Mouse (Mus musculus) stomach, embryonic 16.5 days (tissue): ENCODE results near the gene Clrn1. TPM values are rescaled to one million over a fixed set of nuclear protein-coding genes. Genes with fewer than 3 reads are reported as not detected.

Experiments
- ATAC-seq: fragments of 200-750 bp; cut with Nextera tagmentation; 2 replicates; pipeline ENCODE4 v1.8.0; 2017; ENCODE audit warnings: moderate number of reproducible peaks, moderate TSS enrichment; ENCODE audit not compliant: insufficient read depth, low FRiP score
- H3K27ac ChIP-seq: fragments of 300-500 bp; sonication (generic); 2 replicates; pipeline ENCODE4 v1.5.1; 2014; ENCODE audit warnings: low read length
- H3K27me3 ChIP-seq: fragments of 300-500 bp; sonication (generic); 2 replicates; pipeline ENCODE4 v1.6.1; 2014; ENCODE audit warnings: low read length, control low read depth, mixed read lengths; ENCODE audit not compliant: control insufficient read depth, insufficient read depth
- H3K36me3 ChIP-seq: fragments of 300-500 bp; sonication (generic); 2 replicates; pipeline ENCODE4 v1.6.1; 2014; ENCODE audit warnings: low read length; ENCODE audit not compliant: control insufficient read depth, insufficient read depth
- H3K4me1 ChIP-seq: fragments of 300-500 bp; sonication (generic); 2 replicates; pipeline ENCODE4 v1.6.1; 2014; ENCODE audit warnings: low read length, control low read depth, mixed read lengths; ENCODE audit not compliant: control insufficient read depth, insufficient read depth
- H3K4me2 ChIP-seq: fragments of 300-500 bp; sonication (generic); 2 replicates; pipeline ENCODE4 v1.6.1; 2014; ENCODE audit warnings: low read depth, low read length, mixed read lengths
- H3K4me3 ChIP-seq: fragments of 300-500 bp; sonication (generic); replicated peaks from 2 replicates; pipeline ENCODE4 v1.5.1; 2014; ENCODE audit warnings: mild to moderate bottlenecking, low read length
- H3K9ac ChIP-seq: fragments of 300-500 bp; sonication (generic); 2 replicates; pipeline ENCODE4 v1.6.1; 2014; ENCODE audit warnings: low read length
- H3K9me3 ChIP-seq: fragments of 300-500 bp; sonication (generic); replicated peaks from 2 replicates; pipeline ENCODE4 v1.6.1; 2016; ENCODE audit warnings: low read length, control low read depth; ENCODE audit not compliant: control insufficient read depth
- WGBS: fragments of 180-500 bp; shearing (Covaris S2); extraction: QIAGEN DNeasy Blood & Tissue Kit; methylation state at CpG from one replicate; pipeline ENCODE4 v1.1.7; 2014; 5-methylcytosine and 5-hydroxymethylcytosine counted together
- polyA plus RNA-seq: library from polyadenylated mRNA; unstranded; fragments of >200 nt; fragmentation: Nextera tagmentation; extraction: Ambion mirVana; gene quantifications from 2 replicates; pipeline ENCODE4 v1.2.1, GENCODE M21; 2015

Gene Clrn1
- polyA plus RNA-seq, result not detected in 2 replicates

DNA sequence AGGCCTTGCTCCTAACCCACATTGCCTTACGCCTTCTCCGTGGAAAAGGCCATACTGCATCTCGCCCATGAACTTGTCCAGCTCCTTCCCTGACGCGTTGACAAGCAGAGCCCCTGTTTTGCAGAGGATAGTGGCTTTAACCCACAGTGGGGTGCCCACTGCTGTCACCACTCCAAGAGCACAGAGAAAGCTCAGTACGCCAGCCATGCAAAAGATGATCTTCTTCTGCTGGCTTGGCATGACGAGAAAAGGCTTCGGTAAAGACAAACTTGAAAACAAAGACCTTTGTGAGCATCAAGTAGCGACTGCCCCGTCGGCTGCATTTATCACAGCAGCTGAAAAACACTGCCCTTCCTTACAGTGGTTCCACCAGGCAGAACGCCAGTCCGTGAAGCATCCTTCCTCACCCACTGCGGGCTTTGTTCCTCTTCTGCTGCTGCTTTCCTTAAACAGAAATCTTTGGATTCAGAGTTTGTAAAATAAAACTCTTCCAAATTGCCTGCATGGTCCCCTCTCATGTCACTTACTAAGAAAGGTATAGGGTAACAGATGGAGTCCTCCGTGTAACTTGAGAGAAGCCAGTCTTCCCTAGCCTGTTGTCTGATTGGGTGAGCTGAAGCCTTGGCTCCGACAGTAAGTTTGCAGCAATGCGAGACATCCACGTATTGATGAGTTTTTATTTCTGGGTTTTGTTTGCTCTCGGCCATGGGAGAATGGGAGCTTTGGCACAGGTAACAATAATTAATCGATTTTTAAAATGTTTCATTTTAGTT is at the start of gene Clrn1:
Clrn1 (minus strand) TSS at position 540 of the 773 bp plus-strand sequence.
- ATAC-seq, result no peak
- WGBS, result 74% methylated on average over 20 of the region's 20 CpGs
- no peaks in the 10 kb centered on the region for H3K9me3 ChIP-seq
- H3K27me3 ChIP-seq, result no peaks in the 10 kb centered on the region
- H3K36me3 ChIP-seq, result no peaks in the 10 kb centered on the region
- H3K4me3 ChIP-seq, result no peak within 1 kb of the TSS
- H3K27ac ChIP-seq, result no peak within 1 kb of the TSS
- H3K4me1 ChIP-seq, result no peaks in the 10 kb centered on the region
- H3K9ac ChIP-seq, result no peak within 1 kb of the TSS
- no peak within 1 kb of the TSS for H3K4me2 ChIP-seq

DNA sequence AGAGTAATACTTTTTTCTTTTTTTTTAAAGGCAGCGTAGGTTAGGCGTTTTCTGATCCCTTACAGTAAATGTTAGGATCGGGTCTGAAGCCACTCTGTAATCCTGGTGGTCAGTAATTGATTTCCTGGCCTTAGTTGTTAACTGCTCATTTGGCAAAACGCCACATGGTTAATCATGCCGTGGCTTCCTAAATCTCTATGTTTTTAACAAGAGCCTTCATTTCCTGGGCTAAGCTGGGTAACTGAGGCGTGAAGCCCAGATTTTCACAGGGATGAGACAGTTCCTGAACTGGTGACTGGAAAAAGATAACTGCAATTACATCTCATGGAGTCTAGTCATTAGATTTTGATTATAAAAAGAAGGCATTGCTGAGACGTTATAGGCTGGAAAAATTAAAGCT is 38.9 kb upstream of the Clrn1 start:
- 52% methylated on average over 7 of the region's 7 CpGs for WGBS
- ATAC-seq, result no peak

DNA sequence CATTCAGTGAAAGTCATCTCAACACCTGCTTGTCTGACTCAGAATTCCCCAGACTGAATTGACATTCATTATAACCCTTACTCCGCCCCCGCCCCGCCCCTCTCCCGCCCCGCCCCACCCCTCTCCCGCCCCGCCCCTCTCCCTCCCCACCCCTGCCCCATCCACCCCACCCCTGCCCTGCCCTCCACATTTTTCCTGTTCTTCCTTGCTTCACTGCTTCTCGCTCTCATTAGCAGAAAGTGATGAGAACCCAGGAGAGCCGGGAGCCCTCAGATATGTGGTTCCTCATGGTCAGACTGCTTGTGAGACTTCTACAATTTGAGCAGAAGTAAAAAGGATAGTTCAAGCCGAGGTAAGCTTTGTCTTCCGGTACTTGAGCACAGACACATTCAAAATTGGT is 38.0 kb upstream of the Clrn1 start:
- no peak overlapping the region for H3K27ac ChIP-seq
- no peaks in the 10 kb centered on the region for H3K4me1 ChIP-seq
- no peak overlapping the region for H3K4me3 ChIP-seq
- no peak overlapping the region for H3K4me2 ChIP-seq
- H3K27me3 ChIP-seq, result no peaks in the 10 kb centered on the region
- no peaks in the 10 kb centered on the region for H3K9me3 ChIP-seq
- no peak for ATAC-seq
- 62% methylated on average over 9 of the region's 11 CpGs for WGBS
- H3K9ac ChIP-seq, result no peak overlapping the region
- no peaks in the 10 kb centered on the region for H3K36me3 ChIP-seq

More for the DNA sequence above, 38.9 kb upstream of the Clrn1 start:
- no peak overlapping the region for H3K27ac ChIP-seq
- H3K27me3 ChIP-seq, result no peaks in the 10 kb centered on the region
- no peaks in the 10 kb centered on the region for H3K36me3 ChIP-seq
- H3K4me2 ChIP-seq, result no peak overlapping the region
- no peak overlapping the region for H3K4me3 ChIP-seq
- no peak overlapping the region for H3K9ac ChIP-seq
- H3K9me3 ChIP-seq, result no peaks in the 10 kb centered on the region
- H3K4me1 ChIP-seq, result no peaks in the 10 kb centered on the region

DNA sequence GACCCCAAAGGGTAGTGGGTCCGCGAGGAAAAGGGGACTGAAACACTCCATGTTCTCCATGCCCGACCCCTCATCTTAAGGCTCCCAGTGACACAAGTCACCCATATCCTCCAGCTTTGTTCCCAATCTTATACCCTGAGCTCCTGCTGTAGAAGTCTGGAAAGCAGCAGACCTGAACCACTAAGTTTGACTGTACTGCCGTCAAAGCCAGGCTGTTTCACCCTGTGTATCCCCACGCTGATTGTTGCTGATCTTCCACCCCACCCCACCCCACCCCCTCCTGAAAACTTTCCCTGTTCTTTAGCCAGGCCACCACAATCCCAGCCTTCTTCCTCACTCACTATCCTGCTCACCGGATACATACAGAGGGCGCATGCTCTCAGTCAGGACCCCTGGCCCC is 37.5 kb upstream of the Clrn1 start:
- H3K4me1 ChIP-seq, result no peaks in the 10 kb centered on the region
- ATAC-seq, result no peak
- no peaks in the 10 kb centered on the region for H3K27me3 ChIP-seq
- H3K36me3 ChIP-seq, result no peaks in the 10 kb centered on the region
- H3K27ac ChIP-seq, result no peak overlapping the region
- H3K4me3 ChIP-seq, result no peak overlapping the region
- no peak overlapping the region for H3K4me2 ChIP-seq
- no peaks in the 10 kb centered on the region for H3K9me3 ChIP-seq
- H3K9ac ChIP-seq, result no peak overlapping the region
- 84% methylated on average over 7 of the region's 7 CpGs for WGBS

DNA sequence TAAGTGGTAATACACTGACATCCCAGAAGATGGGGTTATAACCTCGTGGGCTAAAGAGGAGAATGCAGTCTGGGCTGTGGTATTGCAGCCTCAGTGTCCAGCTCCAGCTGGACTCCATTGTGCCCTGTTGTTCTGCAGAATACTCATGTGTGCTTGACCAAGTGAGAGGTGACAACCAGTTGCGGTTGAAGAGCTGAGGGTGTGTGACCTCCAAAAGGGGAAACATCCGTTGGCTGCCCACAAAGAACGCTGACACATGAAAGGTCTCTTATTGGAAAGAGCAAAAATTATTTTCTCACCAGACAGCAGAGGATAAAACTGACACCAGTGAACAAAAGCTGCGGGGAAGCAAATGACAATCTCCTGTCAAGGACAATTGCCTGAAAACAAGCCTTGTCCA is 36.2 kb upstream of the Clrn1 start:
- ATAC-seq, result no peak
- no peaks in the 10 kb centered on the region for H3K9me3 ChIP-seq
- H3K9ac ChIP-seq, result no peak overlapping the region
- no peak overlapping the region for H3K27ac ChIP-seq
- 76% methylated on average over 5 of the region's 5 CpGs for WGBS
- H3K36me3 ChIP-seq, result no peaks in the 10 kb centered on the region
- H3K4me3 ChIP-seq, result no peak overlapping the region
- no peak overlapping the region for H3K4me2 ChIP-seq
- no peaks in the 10 kb centered on the region for H3K27me3 ChIP-seq
- H3K4me1 ChIP-seq, result no peaks in the 10 kb centered on the region

- Histone ChIP-seq H3K9ac (no peak overlapping the region), H3K27ac (no peak overlapping the region), H3K4me2 (no peak overlapping the region), H3K36me3 (no peaks in the 10 kb centered on the region), H3K4me3 (no peak overlapping the region), H3K27me3 (no peaks in the 10 kb centered on the region), H3K9me3 (no peaks in the 10 kb centered on the region), H3K4me1 (no peaks in the 10 kb centered on the region)
- ATAC-seq, result no peak
- 89% methylated on average over 2 of the region's 2 CpGs for WGBS
Observed at GRCm38 (mm10) chr3:58904656-58905055, 19.5 kb upstream of the Clrn1 start.

DNA sequence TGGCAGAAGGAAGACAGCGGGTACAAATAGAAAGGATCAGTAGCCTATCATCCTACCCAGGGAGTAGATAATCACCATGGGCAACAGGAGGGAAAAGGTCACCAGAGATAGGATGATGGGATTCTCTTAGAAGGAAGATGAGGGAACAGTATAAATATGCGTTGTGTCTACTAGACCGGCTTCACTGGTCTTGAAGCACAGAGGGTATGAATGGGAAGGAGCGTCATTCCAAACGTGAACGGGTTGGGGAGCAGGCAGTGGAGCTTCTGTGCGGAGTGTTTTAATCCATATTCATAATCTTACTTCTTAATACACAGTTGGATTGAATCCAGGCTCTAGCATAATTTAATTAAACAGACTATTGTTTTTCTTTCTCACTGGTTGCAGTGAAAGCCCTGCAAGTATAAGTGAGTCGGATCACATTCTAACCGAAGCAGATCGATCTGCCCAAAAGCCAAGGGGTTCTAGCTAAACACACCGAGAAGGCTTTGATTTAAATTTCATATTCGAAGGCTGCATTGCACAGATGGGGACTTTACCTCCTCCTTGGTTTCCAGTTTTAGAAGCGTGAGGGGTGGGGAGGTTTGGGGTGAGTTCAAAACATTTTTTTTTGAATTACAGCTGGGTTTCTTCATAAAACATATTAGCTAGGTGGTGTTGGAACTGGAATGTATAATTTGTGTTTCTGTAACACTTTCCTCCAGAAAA is 17.1 kb upstream of the Clrn1 start:
- Histone ChIP-seq H3K4me3 (no peak overlapping the region), H3K9ac (no peak overlapping the region), H3K27ac (no peak overlapping the region), H3K36me3 (no peaks in the 10 kb centered on the region), H3K4me1 (no peaks in the 10 kb centered on the region), H3K9me3 (no peaks in the 10 kb centered on the region), H3K27me3 (no peaks in the 10 kb centered on the region), H3K4me2 (no peak overlapping the region)
- no peak for ATAC-seq
- WGBS, result 78% methylated on average over 13 of the region's 13 CpGs

DNA sequence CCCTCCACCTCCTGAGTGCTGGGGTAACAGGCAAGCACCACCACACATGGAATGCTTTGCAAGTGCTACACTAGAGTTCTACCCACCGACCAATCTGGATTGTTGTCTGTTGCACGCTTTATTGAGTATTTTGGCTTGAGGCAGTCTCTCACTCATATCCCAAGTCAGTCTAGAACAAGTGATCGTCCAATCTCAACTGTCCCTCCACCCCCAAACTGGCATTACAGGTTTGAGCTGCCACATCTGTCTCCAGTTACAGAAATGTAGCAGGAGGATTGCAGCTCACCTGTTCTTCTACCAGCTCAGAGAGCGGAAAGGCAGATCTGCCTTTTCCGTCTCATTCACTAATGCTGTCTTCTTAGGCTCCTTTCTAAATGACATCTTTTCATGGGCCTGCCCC is 10.0 kb upstream of the Clrn1 start:
- Histone ChIP-seq H3K27me3 (no peaks in the 10 kb centered on the region), H3K9me3 (no peaks in the 10 kb centered on the region), H3K4me3 (no peak overlapping the region), H3K27ac (no peak overlapping the region), H3K4me1 (no peaks in the 10 kb centered on the region), H3K9ac (no peak overlapping the region), H3K4me2 (no peak overlapping the region), H3K36me3 (no peaks in the 10 kb centered on the region)
- ATAC-seq, result no peak
- 89% methylated on average over 5 of the region's 5 CpGs for WGBS

- Histone ChIP-seq H3K4me2 (no peak overlapping the region), H3K9ac (no peak overlapping the region)
- 83% methylated on average over 3 of the region's 3 CpGs for WGBS
Observed at GRCm38 (mm10) chr3:58894529-58894928, 9.4 kb upstream of the Clrn1 start.

More at GRCm38 (mm10) chr3:58894529-58894928, 9.4 kb upstream of the Clrn1 start:
- H3K4me3 ChIP-seq, result no peak overlapping the region
- no peak overlapping the region for H3K27ac ChIP-seq
- no peak for ATAC-seq
- H3K36me3 ChIP-seq, result no peaks in the 10 kb centered on the region
- H3K9me3 ChIP-seq, result no peaks in the 10 kb centered on the region
- no peaks in the 10 kb centered on the region for H3K27me3 ChIP-seq
- H3K4me1 ChIP-seq, result no peaks in the 10 kb centered on the region
